In genomic region chr5:140225103-140225502, GRCm38 (mm10) we compare ENCODE assay signal across 25 mouse cellular contexts.
DNase-seq lines count a peak whose midpoint lies in the region; ATAC-seq and TF ChIP-seq lines count a peak whose summit lies in the region.
"Had no signal": no experiment of that assay in that cellular context is flagged by ENCODE, and none has a peak within 500 bp of the region (broad histone marks: within the 10 kb centered on the region; RNA-seq: fewer than 3 reads in every experiment).

No protein-coding gene starts in this region.

- H3K9me3 ChIP-seq in kidney, postnatal 0 days (replicated peaks; ENCODE audit: low read length) = no peaks in the 10 kb centered on the region
- no peaks in the 10 kb centered on the region for H3K9me3 ChIP-seq in kidney, embryonic 15.5 days (replicated peaks)
- H3K9me3 ChIP-seq: embryonic facial prominence, embryonic 12.5 days; embryonic facial prominence, embryonic 15.5 days; heart, embryonic 12.5 days; heart, embryonic 15.5 days had no signal

- DNase-seq in kidney, postnatal 0 days (ENCODE audit: low spot score) = no peak
- no peak for DNase-seq in layer of hippocampus, postnatal 14 days (ENCODE audit: low spot score in 2 of 2)
- no peak for DNase-seq in ovary, postnatal 36 days (ENCODE audit: low spot score)
- DNase-seq in ovary, postnatal 14 days (ENCODE audit: low spot score) = no peak
- DNase-seq: adrenal gland, postnatal 10 days; adrenal gland, postnatal 36 days; cerebellum, adult 11 months; cerebellum, adult 2 months; cerebellum, adult 9-11 months; forebrain, postnatal 0 days; gastrocnemius, adult 2 months; gastrocnemius, postnatal 14 days; heart, adult 18-20 months; heart, postnatal 10 days; heart, postnatal 36 days had no signal

- ATAC-seq in kidney, postnatal 0 days (replicated peaks; ENCODE audit: low FRiP score, low read depth) = no peak
- no peak for ATAC-seq in kidney, embryonic 15.5 days (replicated peaks; ENCODE audit: low FRiP score)
- peak; percentile 74 for ATAC-seq in megakaryocyte, adult 5-6 weeks (ENCODE audit: poor library complexity, severe bottlenecking)
- ATAC-seq: forebrain, embryonic 14.5 days; forebrain, postnatal 0 days; Patski had no signal

- no peak overlapping the region for H3K9ac ChIP-seq in kidney, postnatal 0 days (ENCODE audit: low read depth, low read length)
- H3K9ac ChIP-seq in kidney, embryonic 15.5 days = no peak overlapping the region
- H3K9ac ChIP-seq: embryonic facial prominence, embryonic 12.5 days; embryonic facial prominence, embryonic 15.5 days; forebrain, postnatal 0 days; heart, embryonic 12.5 days; heart, embryonic 15.5 days; hindbrain, embryonic 14.5 days had no signal

- H3K4me1 ChIP-seq in kidney, postnatal 0 days (replicated peaks; ENCODE audit: insufficient read depth, low read length) = no peaks in the 10 kb centered on the region
- peaks cover 33% of the 10 kb centered on the region for H3K4me1 ChIP-seq in kidney, embryonic 15.5 days
- peaks cover 36% of the 10 kb centered on the region for H3K4me1 ChIP-seq in bone marrow macrophage, adult 2 months (ENCODE audit: control insufficient read depth, insufficient read depth, low read length)

- H3K4me3 ChIP-seq in kidney, postnatal 0 days (replicated peaks; ENCODE audit: low read depth, low read length) = no peak overlapping the region
- no peak overlapping the region for H3K4me3 ChIP-seq in kidney, embryonic 15.5 days (replicated peaks)
- no peak overlapping the region for H3K4me3 ChIP-seq in bone marrow macrophage, adult 2 months (ENCODE audit: insufficient read depth, low read length)
- H3K4me3 ChIP-seq: embryonic facial prominence, embryonic 12.5 days; embryonic facial prominence, embryonic 15.5 days; gastrocnemius, adult 2 months; heart, embryonic 12.5 days; heart, embryonic 15.5 days had no signal

- 0 out of 2 replicates have a peak overlapping the region, but pooled peaks have one; percentile 27 for H3K27ac ChIP-seq in kidney, postnatal 0 days
- no peak overlapping the region; the same call in 1 of the 2 replicates for H3K27ac ChIP-seq in kidney, embryonic 15.5 days
- peak overlapping the region; percentile 72 for H3K27ac ChIP-seq in bone marrow macrophage, adult 2 months (ENCODE audit: insufficient read depth, low read depth, low read length)
- H3K27ac ChIP-seq: embryonic facial prominence, embryonic 12.5 days; gastrocnemius, adult 2 months; heart, embryonic 15.5 days; hindbrain, embryonic 14.5 days had no signal

- WGBS in kidney, postnatal 0 days = 86% methylated on average over 2 of the region's 2 CpGs
- 83% methylated on average over 2 of the region's 2 CpGs for WGBS in kidney, embryonic 15.5 days

- H3K4me2 ChIP-seq in kidney, postnatal 0 days (ENCODE audit: low read length) = no peak overlapping the region
- H3K4me2 ChIP-seq in kidney, embryonic 15.5 days = no peak overlapping the region
- H3K4me2 ChIP-seq: embryonic facial prominence, embryonic 12.5 days; embryonic facial prominence, embryonic 15.5 days; heart, embryonic 12.5 days; heart, embryonic 15.5 days; hindbrain, embryonic 14.5 days had no signal

- H3K27me3 ChIP-seq in kidney, postnatal 0 days (ENCODE audit: insufficient read depth, low read length) = no peaks in the 10 kb centered on the region
- no peaks in the 10 kb centered on the region for H3K27me3 ChIP-seq in kidney, embryonic 15.5 days
- H3K27me3 ChIP-seq: embryonic facial prominence, embryonic 12.5 days; embryonic facial prominence, embryonic 15.5 days; heart, embryonic 15.5 days; Patski had no signal

- TF ChIP-seq POLR2A in bone marrow macrophage, adult 2 months (IDR thresholded peaks at IDR 0.05; ENCODE audit: borderline replicate concordance, low read depth, low read length) = no peak

- H3K36me3 ChIP-seq in kidney, postnatal 0 days (ENCODE audit: insufficient read depth, low read length) = no peaks in the 10 kb centered on the region
- no peaks in the 10 kb centered on the region for H3K36me3 ChIP-seq in kidney, embryonic 15.5 days
- H3K36me3 ChIP-seq: embryonic facial prominence, embryonic 12.5 days; embryonic facial prominence, embryonic 15.5 days; heart, embryonic 12.5 days; heart, embryonic 15.5 days had no signal

- no peak for TF ChIP-seq CTCF in kidney, postnatal 0 days (IDR thresholded peaks at IDR 0.05; ENCODE audit: low read depth)
- no peak for TF ChIP-seq CTCF in bone marrow macrophage, adult 2 months (IDR thresholded peaks at IDR 0.05; ENCODE audit: low read depth, low read length)
